Mouse (Mus musculus): ENCODE data around the gene Gm10283. TPM values are rescaled to one million over a fixed set of nuclear protein-coding genes. Genes with fewer than 3 reads are reported as not detected.

Gene Gm10283
- total and polyA plus RNA-seq, 3 experiments: not detected

DNA sequence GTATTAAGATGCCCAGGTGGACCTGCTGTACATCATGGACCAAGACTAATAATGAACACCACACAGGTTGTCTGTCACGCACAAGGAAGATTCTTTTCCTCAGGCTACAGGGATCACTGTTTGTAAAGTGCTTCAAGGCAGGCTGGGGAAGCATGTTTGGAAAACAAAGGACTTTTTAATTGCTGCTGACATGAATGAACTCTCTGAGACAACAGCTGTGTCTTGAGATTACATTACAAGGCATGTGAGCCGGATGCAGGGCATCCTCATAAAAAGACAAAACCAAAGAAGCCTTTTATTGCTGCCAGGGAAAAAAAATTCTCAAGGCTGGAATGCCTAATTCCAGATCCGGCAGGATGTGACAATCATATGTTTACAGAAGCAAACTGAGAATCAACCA is 64.4 kb downstream of the Gm10283 start:
- WGBS: 53% methylated on average over 3 of the region's 3 CpGs
- intact Hi-C loops (cut with DNase I): no loop called here

DNA sequence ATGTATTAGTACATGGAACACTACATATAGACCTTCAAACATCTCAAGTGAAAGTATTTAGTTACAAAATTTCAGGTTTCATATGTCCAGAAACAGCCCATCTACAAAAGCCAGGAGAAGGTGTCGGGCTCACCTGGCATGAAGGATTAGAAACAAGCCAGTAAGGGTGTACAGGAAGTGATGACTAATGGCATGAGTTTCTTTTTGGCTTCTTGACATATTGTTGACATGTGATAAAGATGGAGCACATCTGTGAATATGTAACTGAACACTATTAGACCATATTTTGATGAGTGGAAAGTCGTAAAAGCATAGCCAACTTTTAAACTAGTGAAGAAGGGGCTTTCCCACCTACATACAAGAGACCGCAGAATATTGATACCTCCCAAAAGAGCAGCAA is 66.1 kb downstream of the Gm10283 start:
- Histone ChIP-seq H3K4me3 (no peak overlapping the region), H3K79me2 (replicated peaks; ENCODE audit: control insufficient read depth, insufficient read depth, low read length) (no peaks in the 10 kb centered on the region), H3K36me3 (ENCODE audit: control insufficient read depth, insufficient read depth, low read length) (no peaks in the 10 kb centered on the region), H3K4me1 (ENCODE audit: control insufficient read depth, insufficient read depth, low read length) (no peaks in the 10 kb centered on the region), H3K9ac (ENCODE audit: low read depth, low read length) (no peak overlapping the region), H3K27me3 (ENCODE audit: control insufficient read depth, insufficient read depth, low read length) (no peaks in the 10 kb centered on the region), H3K27ac (no peak overlapping the region)
- DNase-seq: no peak
- WGBS: 79% methylated on average over 3 of the region's 3 CpGs
- intact Hi-C loops (cut with DNase I): no loop called here
- TF ChIP-seq POLR2A (IDR thresholded peaks at IDR 0.05; ENCODE audit: insufficient read depth, low read depth, low read length): no peak
- no peak for TF ChIP-seq CTCF (IDR thresholded peaks at IDR 0.05)
- TF ChIP-seq EP300 (IDR thresholded peaks at IDR 0.05; ENCODE audit: insufficient read depth, low read depth, low read length): no peak

More for the DNA sequence above, 64.4 kb downstream of the Gm10283 start:
- H3K79me2 ChIP-seq (replicated peaks; ENCODE audit: control insufficient read depth, insufficient read depth, low read length): no peaks in the 10 kb centered on the region
- TF ChIP-seq CTCF (IDR thresholded peaks at IDR 0.05) (no peak), EP300 (IDR thresholded peaks at IDR 0.05; ENCODE audit: insufficient read depth, low read depth, low read length) (no peak), POLR2A (IDR thresholded peaks at IDR 0.05; ENCODE audit: insufficient read depth, low read depth, low read length) (no peak)
- no peak for DNase-seq
- no peaks in the 10 kb centered on the region for H3K27me3 ChIP-seq (ENCODE audit: control insufficient read depth, insufficient read depth, low read length)
- no peak overlapping the region for H3K4me3 ChIP-seq
- H3K36me3 ChIP-seq (ENCODE audit: control insufficient read depth, insufficient read depth, low read length): no peaks in the 10 kb centered on the region
- no peak overlapping the region for H3K27ac ChIP-seq
- no peaks in the 10 kb centered on the region for H3K4me1 ChIP-seq (ENCODE audit: control insufficient read depth, insufficient read depth, low read length)
- no peak overlapping the region for H3K9ac ChIP-seq (ENCODE audit: low read depth, low read length)

DNA sequence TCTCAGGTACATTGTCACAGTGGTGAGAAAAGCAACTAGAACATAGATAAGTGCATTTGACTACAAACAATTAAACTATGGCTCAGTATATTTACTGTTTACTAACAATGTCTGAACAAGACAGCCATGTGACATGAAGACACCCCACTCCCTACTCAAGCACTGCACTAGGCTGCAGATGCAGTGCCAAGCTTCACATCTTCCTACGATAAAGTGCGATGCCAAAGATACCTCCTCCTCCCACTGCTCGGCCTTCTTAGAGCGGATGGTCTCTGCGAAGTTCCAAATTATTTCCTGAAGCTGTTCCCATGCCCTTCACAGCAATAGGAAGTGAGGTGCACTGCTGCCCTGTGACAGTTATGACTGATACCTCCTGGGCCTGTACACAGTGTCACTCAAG is 70.3 kb downstream of the Gm10283 start:
- Histone ChIP-seq H3K4me1 (ENCODE audit: control insufficient read depth, insufficient read depth, low read length) (no peaks in the 10 kb centered on the region), H3K79me2 (replicated peaks; ENCODE audit: control insufficient read depth, insufficient read depth, low read length) (no peaks in the 10 kb centered on the region), H3K4me3 (no peak overlapping the region), H3K36me3 (ENCODE audit: control insufficient read depth, insufficient read depth, low read length) (no peaks in the 10 kb centered on the region), H3K27ac (no peak overlapping the region), H3K9ac (ENCODE audit: low read depth, low read length) (no peak overlapping the region), H3K27me3 (ENCODE audit: control insufficient read depth, insufficient read depth, low read length) (no peaks in the 10 kb centered on the region)
- intact Hi-C loops (cut with DNase I): no loop called here
- DNase-seq: no peak
- 85% methylated on average over 5 of the region's 5 CpGs for WGBS
- TF ChIP-seq EP300 (IDR thresholded peaks at IDR 0.05; ENCODE audit: insufficient read depth, low read depth, low read length) (no peak), POLR2A (IDR thresholded peaks at IDR 0.05; ENCODE audit: insufficient read depth, low read depth, low read length) (no peak), CTCF (IDR thresholded peaks at IDR 0.05) (no peak)

DNA sequence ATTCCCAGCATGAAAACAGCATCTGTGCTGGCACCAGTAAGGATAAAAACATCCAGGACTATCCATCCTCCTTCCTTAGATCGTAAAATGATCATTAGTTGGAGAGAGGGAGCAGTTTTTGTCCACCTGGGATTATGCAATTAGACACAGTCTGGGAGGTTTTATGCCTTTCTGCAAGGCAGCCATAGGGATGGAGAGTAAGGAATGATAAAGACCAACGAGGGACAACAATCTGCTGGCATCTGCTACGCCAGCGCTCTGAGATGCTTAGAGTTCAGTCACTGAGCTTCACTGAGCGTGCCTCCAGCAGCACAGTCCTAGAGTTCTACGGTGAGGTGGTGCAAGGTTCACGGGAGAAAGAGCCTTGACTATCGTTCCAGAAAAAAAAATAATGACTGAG is 96.6 kb downstream of the Gm10283 start:
- no peak for DNase-seq
- Histone ChIP-seq H3K79me2 (replicated peaks; ENCODE audit: control insufficient read depth, insufficient read depth, low read length) (no peaks in the 10 kb centered on the region), H3K36me3 (ENCODE audit: control insufficient read depth, insufficient read depth, low read length) (no peaks in the 10 kb centered on the region), H3K27ac (no peak overlapping the region), H3K4me1 (ENCODE audit: control insufficient read depth, insufficient read depth, low read length) (no peaks in the 10 kb centered on the region; the same call in 1 of the 2 replicates), H3K27me3 (ENCODE audit: control insufficient read depth, insufficient read depth, low read length) (no peaks in the 10 kb centered on the region), H3K4me3 (no peak overlapping the region), H3K9ac (ENCODE audit: low read depth, low read length) (no peak overlapping the region)
- intact Hi-C loops (cut with DNase I): no loop called here
- WGBS: 48% methylated on average over 8 of the region's 8 CpGs
- TF ChIP-seq EP300 (IDR thresholded peaks at IDR 0.05; ENCODE audit: insufficient read depth, low read depth, low read length) (no peak), POLR2A (IDR thresholded peaks at IDR 0.05; ENCODE audit: insufficient read depth, low read depth, low read length) (no peak), CTCF (IDR thresholded peaks at IDR 0.05) (no peak)

DNA sequence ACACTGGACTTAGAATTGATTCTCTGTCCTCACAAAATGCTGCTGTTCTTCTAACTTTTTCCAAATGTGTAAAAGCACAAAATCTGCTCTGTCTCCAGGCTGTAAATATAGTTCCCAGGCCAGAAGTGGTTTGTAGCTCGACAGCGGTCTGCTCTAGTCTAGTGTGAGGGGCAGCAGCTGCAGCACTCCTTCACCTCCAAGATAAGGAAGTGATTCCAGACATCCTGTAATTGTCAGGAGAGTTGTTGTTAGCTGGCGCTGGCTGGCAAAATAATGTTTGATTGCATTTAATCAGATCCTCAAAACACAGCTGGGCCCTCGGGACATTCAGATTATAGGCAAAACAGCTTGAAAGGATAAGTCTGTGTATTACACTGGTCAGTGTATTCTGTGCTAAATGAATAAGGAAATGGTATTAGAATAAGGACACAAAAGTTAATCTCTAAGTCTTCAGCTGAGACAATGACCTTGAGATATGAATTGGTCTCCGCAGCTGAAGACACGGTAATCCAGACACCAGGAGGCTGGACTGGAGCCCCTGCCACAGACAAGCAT is 97.9 kb downstream of the Gm10283 start:
- no peaks in the 10 kb centered on the region; the same call in 1 of the 2 replicates for H3K4me1 ChIP-seq (ENCODE audit: control insufficient read depth, insufficient read depth, low read length)
- no peak overlapping the region for H3K4me3 ChIP-seq
- H3K36me3 ChIP-seq (ENCODE audit: control insufficient read depth, insufficient read depth, low read length): no peaks in the 10 kb centered on the region
- no peak overlapping the region for H3K27ac ChIP-seq
- intact Hi-C loops (cut with DNase I): no loop called here
- TF ChIP-seq CTCF (IDR thresholded peaks at IDR 0.05) (no peak), EP300 (IDR thresholded peaks at IDR 0.05; ENCODE audit: insufficient read depth, low read depth, low read length) (no peak), POLR2A (IDR thresholded peaks at IDR 0.05; ENCODE audit: insufficient read depth, low read depth, low read length) (no peak)
- whole genome bisulfite sequencing: 12% methylated on average over 6 of the region's 6 CpGs
- DNase-seq: peak in 1 of 2 experiments; percentile 2
- no peaks in the 10 kb centered on the region for H3K27me3 ChIP-seq (ENCODE audit: control insufficient read depth, insufficient read depth, low read length)
- H3K9ac ChIP-seq (ENCODE audit: low read depth, low read length): no peak overlapping the region
- no peaks in the 10 kb centered on the region for H3K79me2 ChIP-seq (replicated peaks; ENCODE audit: control insufficient read depth, insufficient read depth, low read length)

DNA sequence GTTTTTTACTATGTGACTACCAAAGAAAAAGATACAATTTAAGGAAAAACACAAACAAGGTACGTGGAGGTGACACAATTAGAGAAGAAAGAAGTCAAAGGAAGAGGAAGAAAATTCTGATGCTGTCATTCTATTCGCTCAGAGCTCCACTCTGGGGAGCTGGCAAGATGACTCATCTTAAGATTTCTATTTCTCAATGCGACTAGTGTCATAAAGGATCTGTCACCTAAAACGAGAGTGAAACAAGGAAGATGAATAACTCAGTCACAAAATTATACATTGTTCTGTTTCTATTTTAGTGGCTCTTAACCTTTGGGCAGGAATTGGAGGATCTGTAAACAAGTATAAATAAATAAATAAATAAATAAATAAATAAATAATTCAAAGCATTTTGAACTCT is 109.3 kb downstream of the Gm10283 start:
- no peak for DNase-seq
- Histone ChIP-seq H3K27ac (no peak overlapping the region), H3K4me1 (ENCODE audit: control insufficient read depth, insufficient read depth, low read length) (no peaks in the 10 kb centered on the region), H3K4me3 (no peak overlapping the region), H3K36me3 (ENCODE audit: control insufficient read depth, insufficient read depth, low read length) (no peaks in the 10 kb centered on the region), H3K79me2 (replicated peaks; ENCODE audit: control insufficient read depth, insufficient read depth, low read length) (no peaks in the 10 kb centered on the region), H3K9ac (ENCODE audit: low read depth, low read length) (no peak overlapping the region), H3K27me3 (ENCODE audit: control insufficient read depth, insufficient read depth, low read length) (no peaks in the 10 kb centered on the region)
- WGBS: 54% methylated on average over 4 of the region's 4 CpGs
- intact Hi-C loops (cut with DNase I): no loop called here
- TF ChIP-seq CTCF (IDR thresholded peaks at IDR 0.05) (no peak), POLR2A (IDR thresholded peaks at IDR 0.05; ENCODE audit: insufficient read depth, low read depth, low read length) (no peak), EP300 (IDR thresholded peaks at IDR 0.05; ENCODE audit: insufficient read depth, low read depth, low read length) (no peak)

Measured in heart, adult 2 months (tissue).